Mouse (Mus musculus): ENCODE data around the gene Evi5. TPM values are rescaled to one million over a fixed set of nuclear protein-coding genes. Genes with fewer than 3 reads are reported as not detected.

Evi5 gene
- polyA plus RNA-seq (2017; shearing (Covaris generic)): 1 to 10 TPM; 4.8 to 6.8 TPM

GRCm38 (mm10) chr5:107874561-107875260 lies at the start of gene Evi5:
Evi5 (minus strand) TSS chr5:107875107.

GRCm38 (mm10) chr5:107900206-107901013 lies 25.5 kb upstream of the Evi5 start, which contains the start of gene Rpl5:
Rpl5 (plus strand) TSS chr5:107900502.

GRCm38 (mm10) chr5:107829998-107830560 lies 44.8 kb downstream of the Evi5 start, which contains the start of gene Ube2d2b:
Ube2d2b (plus strand) TSS chr5:107830099.

GRCm38 (mm10) chr5:107725435-107726261 lies 149.3 kb downstream of the Evi5 start, which contains the start of gene Gfi1:
Gfi1 (minus strand) TSS chr5:107726036.

Other genes starting within 250 kb of the Evi5 start
- 10 to 100 TPM; 26.7 to 32.2 TPM for gene Gfi1, start 149.1 kb downstream of the Evi5 start, polyA plus RNA-seq (2017; shearing (Covaris generic))
- under 1 TPM; 0.30 to 0.39 TPM for gene Ube2d2b, start 45.0 kb downstream of the Evi5 start, polyA plus RNA-seq (2017; shearing (Covaris generic))
- gene Rpl5, start 25.4 kb upstream of the Evi5 start, polyA plus RNA-seq (2017; shearing (Covaris generic)): 10 to 100 TPM; 15.6 to 16.4 TPM
- gene Fam69a, start 112.0 kb upstream of the Evi5 start, polyA plus RNA-seq (2017; shearing (Covaris generic)): 10 to 100 TPM; 58.3 to 85.5 TPM
- gene Mtf2, start 190.6 kb upstream of the Evi5 start, polyA plus RNA-seq (2017; shearing (Covaris generic)): 10 to 100 TPM; 83.2 to 93.8 TPM